Comparison of ENCODE assay signal across 8 mouse cellular contexts in the genomic region with DNA sequence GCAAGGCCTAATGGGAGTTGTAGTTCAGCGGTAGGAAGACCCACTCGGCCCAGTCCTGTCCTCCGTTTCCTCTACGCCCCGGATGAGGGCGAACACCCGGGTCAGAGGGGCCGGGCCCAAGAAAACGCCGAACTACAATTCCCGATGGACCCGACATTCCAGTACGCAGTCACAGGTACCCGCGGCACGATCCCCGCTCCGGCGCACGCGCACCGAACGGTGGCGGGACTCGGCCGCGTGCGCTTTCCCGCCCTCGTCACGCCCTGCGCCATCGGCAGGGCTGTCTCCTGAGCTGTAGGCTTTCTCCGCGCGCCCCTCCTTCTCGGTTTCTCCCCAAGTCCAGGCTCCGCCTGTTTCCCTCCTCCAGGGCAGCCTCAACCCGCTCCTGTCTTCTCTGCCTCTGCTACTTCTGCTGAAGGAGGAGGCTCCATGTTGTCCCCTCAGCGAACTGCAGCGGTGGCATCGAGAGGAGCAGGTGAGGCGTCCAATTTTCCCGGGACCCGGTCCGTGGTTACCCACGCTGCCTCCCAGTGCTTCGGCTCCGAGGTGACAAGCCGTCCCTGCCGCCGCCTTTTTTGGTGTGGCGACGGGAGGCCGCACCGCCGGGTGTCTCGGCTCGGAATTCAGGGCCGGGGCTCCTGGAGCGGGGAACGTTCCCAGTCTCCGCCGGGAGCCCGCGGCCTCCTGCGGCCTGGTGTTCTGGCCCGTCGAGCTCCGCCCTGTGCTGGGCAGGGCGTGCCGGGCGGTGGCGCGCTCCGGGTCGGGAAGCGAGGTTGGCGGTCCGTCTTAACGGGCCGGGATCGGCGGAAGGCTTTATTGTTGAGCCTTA. TPM values are rescaled to one million over a fixed set of nuclear protein-coding genes. Genes with fewer than 3 reads are reported as not detected.
DNase-seq lines count a peak whose midpoint lies in the region; ATAC-seq and TF ChIP-seq lines count a peak whose summit lies in the region.

No protein-coding gene starts in this region.

- peak overlapping the region; percentile 87 for H3K9ac ChIP-seq in hindbrain, postnatal 0 days (replicated peaks; ENCODE audit: low read length)

- H3K27me3 ChIP-seq in hindbrain, postnatal 0 days (ENCODE audit: insufficient read depth, low read length): no peaks in the 10 kb centered on the region

- no peak; the same call in 1 of the 2 replicates for TF ChIP-seq CTCF in hindbrain, postnatal 0 days (IDR thresholded peaks at IDR 0.05; ENCODE audit: low read depth)
- TF ChIP-seq CTCF in left cerebral cortex, adult 2 months (IDR thresholded peaks at IDR 0.05): no peak; the same call in 1 of the 2 replicates

- no peaks in the 10 kb centered on the region for H3K4me1 ChIP-seq in hindbrain, postnatal 0 days (ENCODE audit: insufficient read depth, low read length)

- DNase-seq in T-cell, adult 2 months (ENCODE audit: low spot score): peak; percentile 90
- DNase-seq in cerebellum, postnatal 36 days: peak; percentile 96
- peak; percentile 95 for DNase-seq in gastrocnemius, adult 18-20 months (ENCODE audit: low spot score)
- peak; percentile 98 for DNase-seq in hindbrain, postnatal 0 days (ENCODE audit: low spot score)
- peak; percentile 97 to 98 for DNase-seq in left cerebral cortex, adult 2 months (ENCODE audit: extremely low spot score in 1 of 2, low spot score in 2 of 2)
- peak; percentile 97 to 98 for DNase-seq in right cerebral cortex, adult 2 months (ENCODE audit: low spot score in 2 of 2)
- DNase-seq in urinary bladder, postnatal 14 days (ENCODE audit: low spot score): peak; percentile 96

- under 1% methylated on average over 84 of the region's 84 CpGs for WGBS in hindbrain, postnatal 0 days

- ATAC-seq in hindbrain, postnatal 0 days: peak; percentile 97
- ATAC-seq in megakaryocyte, adult 5-6 weeks (ENCODE audit: poor library complexity, severe bottlenecking): peak; percentile 91

- no peaks in the 10 kb centered on the region for H3K36me3 ChIP-seq in hindbrain, postnatal 0 days (ENCODE audit: insufficient read depth, low read length)

- H3K4me2 ChIP-seq in hindbrain, postnatal 0 days (ENCODE audit: low read depth, low read length): peak overlapping the region; percentile 69

- intact Hi-C loops in left cerebral cortex, adult 2 months (cut with DNase I): loop anchor here (1.0 kb wide), 1 partner anchor 11 kb away; a partner anchor contains a TSS

- H3K27ac ChIP-seq in hindbrain, postnatal 0 days: peak overlapping the region; percentile 98
- H3K27ac ChIP-seq in left cerebral cortex, adult 2 months: peak overlapping the region; percentile 99

- H3K4me3 ChIP-seq in hindbrain, postnatal 0 days (ENCODE audit: low read length): peak overlapping the region; percentile 79
- H3K4me3 ChIP-seq in left cerebral cortex, adult 2 months: peak overlapping the region; percentile 76

- H3K9me3 ChIP-seq in hindbrain, postnatal 0 days (ENCODE audit: low read length): no peaks in the 10 kb centered on the region

RNA-seq across cellular contexts. Expression of a gene that starts 0.6 kb away (rescaled TPM):
- 1 to 10 TPM; 6.1 to 7.2 TPM for total RNA-seq in gastrocnemius, adult 18-20 months (2021)
- total RNA-seq in hindbrain, postnatal 0 days (2014; rRNA removed): 7.2 and 11.1 TPM in 2 replicates
- 5.4 and 6.0 TPM in 2 replicates for polyA plus RNA-seq in hindbrain, postnatal 0 days (2015; fragmentation: Nextera tagmentation; extraction: Ambion mirVana)
- total RNA-seq in left cerebral cortex, adult 2 months (2021): 10 to 100 TPM; 21.8 to 23.6 TPM
- 31.3 and 34.7 TPM in 2 replicates for total RNA-seq in megakaryocyte, adult 5-6 weeks (2015)
- 42.8 and 45.8 TPM in 2 replicates for total RNA-seq in megakaryocyte, adult 5-6 weeks (2017)

RNA-seq across cellular contexts. Expression of a gene that starts 11.3 kb away (rescaled TPM):
- 10 to 100 TPM; 27.4 to 33.9 TPM for total RNA-seq in gastrocnemius, adult 18-20 months (2021)
- total RNA-seq in hindbrain, postnatal 0 days (2014; rRNA removed): 366 and 402 TPM in 2 replicates
- polyA plus RNA-seq in hindbrain, postnatal 0 days (2015; fragmentation: Nextera tagmentation; extraction: Ambion mirVana): 672 and 704 TPM in 2 replicates
- 100 to 1,000 TPM; 792 to 823 TPM for total RNA-seq in left cerebral cortex, adult 2 months (2021)
- 209 and 213 TPM in 2 replicates for total RNA-seq in megakaryocyte, adult 5-6 weeks (2015)
- total RNA-seq in megakaryocyte, adult 5-6 weeks (2017): 75.3 and 90.5 TPM in 2 replicates

Comparison
In these comparisons a context has a peak if more than half of its experiments do, and no peak if none do; other contexts are left out.
1. Peak in every context shown above with its lines: DNase-seq, ATAC-seq, H3K4me3 ChIP-seq and H3K27ac ChIP-seq.